In genomic region chr4:124573586-124573985, GRCm38 (mm10) we compare ENCODE assay signal across 26 mouse cellular contexts. TPM values are rescaled to one million over a fixed set of nuclear protein-coding genes. Genes with fewer than 3 reads are reported as not detected.
A peak's percentile ranks its signal among the peaks of the same experiment; 100 is the strongest.
DNase-seq lines count a peak whose midpoint lies in the region; ATAC-seq and TF ChIP-seq lines count a peak whose summit lies in the region.
"Had no signal": no experiment of that assay in that cellular context is flagged by ENCODE, and none has a peak within 500 bp of the region (broad histone marks: within the 10 kb centered on the region; RNA-seq: fewer than 3 reads in every experiment).

No protein-coding gene starts in this region.

- peak; percentile 45 to 49 for DNase-seq in heart, adult 18-20 months
- no peak for DNase-seq in heart, postnatal 25 days (ENCODE audit: low spot score)
- peak; percentile 53 for DNase-seq in lung, postnatal 10 days
- DNase-seq in lung, postnatal 25 days (ENCODE audit: low spot score) = no peak
- DNase-seq in heart, adult 9 months (ENCODE audit: low spot score in 2 of 2) = peak; percentile 14 to 16
- DNase-seq in stomach, postnatal 0 days (ENCODE audit: low spot score) = no peak
- DNase-seq in adrenal gland, adult 18-20 months (ENCODE audit: low spot score in 2 of 2) = no peak
- DNase-seq: adrenal gland, postnatal 14 days; cerebellum, adult 18-20 months; kidney, adult 9 months; kidney, postnatal 36 days; right cerebral cortex, adult 18-20 months; thymus, postnatal 36 days had no signal

- WGBS in stomach, postnatal 0 days = 33% methylated on average over 4 of the region's 4 CpGs

- intact Hi-C loops in heart, postnatal 25 days (cut with DNase I) = no loop called here

- no peak overlapping the region for H3K27ac ChIP-seq in stomach, postnatal 0 days (replicated peaks)
- H3K27ac ChIP-seq: embryonic facial prominence, embryonic 10.5 days; forebrain, embryonic 12.5 days; hindbrain, embryonic 12.5 days; liver, embryonic 14.5 days; lung, embryonic 15.5 days; neural tube, embryonic 12.5 days had no signal

- no peak overlapping the region for H3K4me3 ChIP-seq in stomach, postnatal 0 days (ENCODE audit: low read depth, low read length)
- H3K4me3 ChIP-seq: embryonic facial prominence, embryonic 10.5 days; forebrain, embryonic 12.5 days; hindbrain, embryonic 12.5 days; lung, embryonic 15.5 days; neural tube, embryonic 12.5 days had no signal

- no peaks in the 10 kb centered on the region for H3K9me3 ChIP-seq in stomach, postnatal 0 days (ENCODE audit: control insufficient read depth, low read length)
- H3K9me3 ChIP-seq: embryonic facial prominence, embryonic 10.5 days; forebrain, embryonic 12.5 days; hindbrain, embryonic 12.5 days; lung, embryonic 15.5 days; neural tube, embryonic 12.5 days had no signal

- H3K4me1 ChIP-seq in stomach, postnatal 0 days (replicated peaks; ENCODE audit: control insufficient read depth, insufficient read depth) = no peaks in the 10 kb centered on the region

- no peak overlapping the region for H3K4me2 ChIP-seq in stomach, postnatal 0 days (replicated peaks; ENCODE audit: low read depth)
- H3K4me2 ChIP-seq: forebrain, embryonic 12.5 days; hindbrain, embryonic 12.5 days; lung, embryonic 15.5 days; midbrain, embryonic 11.5 days; neural tube, embryonic 12.5 days had no signal

- TF ChIP-seq EP300 in stomach, postnatal 0 days (optimal IDR thresholded peaks at IDR 0.05) = no peak

- 0 out of 2 replicates have a peak, but pooled peaks have one; percentile 34 for ATAC-seq in stomach, postnatal 0 days (ENCODE audit: low FRiP score, low TSS enrichment)
- ATAC-seq: Patski had no signal

- H3K27me3 ChIP-seq in stomach, postnatal 0 days (ENCODE audit: control insufficient read depth, insufficient read depth, low read length) = peaks cover 21% of the 10 kb centered on the region
- H3K27me3 ChIP-seq: Patski had no signal

- H3K9ac ChIP-seq in stomach, postnatal 0 days (ENCODE audit: low read length) = no peak overlapping the region
- H3K9ac ChIP-seq: forebrain, embryonic 12.5 days; hindbrain, embryonic 12.5 days; liver, embryonic 14.5 days; lung, embryonic 15.5 days; neural tube, embryonic 12.5 days had no signal

- no peaks in the 10 kb centered on the region for H3K36me3 ChIP-seq in stomach, postnatal 0 days (ENCODE audit: control insufficient read depth, insufficient read depth, low read length)
- H3K36me3 ChIP-seq: embryonic facial prominence, embryonic 10.5 days; forebrain, embryonic 12.5 days; hindbrain, embryonic 12.5 days; lung, embryonic 15.5 days; neural tube, embryonic 12.5 days had no signal

- no peak for TF ChIP-seq CTCF in stomach, postnatal 0 days (IDR thresholded peaks at IDR 0.05; ENCODE audit: low read depth)

RNA-seq across cellular contexts. Expression of gene 3100002H09Rik, which starts 37.0 kb away (rescaled TPM):
- total RNA-seq in heart, adult 18-20 months (2021) = not detected
- total RNA-seq in heart, postnatal 25 days (2021) = not detected
- not detected in 2 replicates for polyA plus RNA-seq in stomach, postnatal 0 days (2015; fragmentation: Nextera tagmentation; extraction: Ambion mirVana)
- total RNA-seq in adrenal gland, adult 18-20 months (2021) = not detected
- total RNA-seq: adrenal gland, postnatal 14 days; common myeloid progenitor, adult 5-6 weeks; granulocyte monocyte progenitor cell, adult 5-6 weeks had no signal
- polyA plus RNA-seq: intestine, embryonic 14.5 days; limb, embryonic 14.5 days; liver, embryonic 14.5 days; lung, embryonic 15.5 days; Patski; small intestine, adult 2 months had no signal

Comparison
In these comparisons a context has a peak if more than half of its experiments do, and no peak if none do; other contexts are left out.
1. DNase-seq: peak in heart, adult 18-20 months (2 of 2), lung, postnatal 10 days (single experiment) and heart, adult 9 months (2 of 2); none in heart, postnatal 25 days (single experiment), lung, postnatal 25 days (single experiment), stomach, postnatal 0 days (single experiment) and adrenal gland, adult 18-20 months (0 of 2).